Comparison of ENCODE assay signal across 29 mouse cellular contexts in genomic region chr17:59279811-59280210, GRCm38 (mm10).
DNase-seq lines count a peak whose midpoint lies in the region; ATAC-seq lines count a peak whose summit lies in the region.
"Had no signal": no experiment of that assay in that cellular context is flagged by ENCODE, and none has a peak within 500 bp of the region (broad histone marks: within the 10 kb centered on the region; RNA-seq: fewer than 3 reads in every experiment).

No protein-coding gene starts in this region.

- no peaks in the 10 kb centered on the region for H3K27me3 ChIP-seq in midbrain, embryonic 12.5 days
- no peaks in the 10 kb centered on the region for H3K27me3 ChIP-seq in midbrain, embryonic 15.5 days (replicated peaks)
- H3K27me3 ChIP-seq in forebrain, embryonic 15.5 days: no peaks in the 10 kb centered on the region
- H3K27me3 ChIP-seq: hindbrain, embryonic 15.5 days; kidney, embryonic 15.5 days; liver, embryonic 12.5 days; megakaryocyte, embryonic 14.5 days; midbrain, embryonic 13.5 days had no signal

- no peaks in the 10 kb centered on the region for H3K9me3 ChIP-seq in midbrain, embryonic 12.5 days
- no peaks in the 10 kb centered on the region for H3K9me3 ChIP-seq in midbrain, embryonic 15.5 days
- H3K9me3 ChIP-seq in forebrain, embryonic 15.5 days: no peaks in the 10 kb centered on the region
- H3K9me3 ChIP-seq: hindbrain, embryonic 15.5 days; kidney, embryonic 15.5 days; liver, embryonic 12.5 days; megakaryocyte, embryonic 14.5 days; midbrain, embryonic 13.5 days had no signal

- peak; percentile 34; the same call in 1 of the 2 replicates for ATAC-seq in midbrain, embryonic 12.5 days (ENCODE audit: low FRiP score, low read depth)
- no peak for ATAC-seq in midbrain, embryonic 15.5 days (replicated peaks)
- peak; percentile 92 for ATAC-seq in forebrain, embryonic 15.5 days (replicated peaks)
- no peak for ATAC-seq in activated CD4-positive, CD25-positive, alpha-beta regulatory T cell, adult 4 months
- no peak for ATAC-seq in granulocyte monocyte progenitor cell, adult 5-6 weeks (replicated peaks; ENCODE audit: poor library complexity, severe bottlenecking)
- ATAC-seq: CD4-positive, CD25-positive, alpha-beta regulatory T cell, adult 4 months; liver, embryonic 12.5 days; liver, postnatal 0 days; midbrain, embryonic 13.5 days had no signal

- 78% methylated on average over 10 of the region's 10 CpGs for WGBS in midbrain, embryonic 12.5 days
- 66% methylated on average over 10 of the region's 10 CpGs for WGBS in midbrain, embryonic 15.5 days
- WGBS in forebrain, embryonic 15.5 days: 9% methylated on average over 10 of the region's 10 CpGs

- H3K4me1 ChIP-seq in midbrain, embryonic 12.5 days: no peaks in the 10 kb centered on the region
- H3K4me1 ChIP-seq in midbrain, embryonic 15.5 days: no peaks in the 10 kb centered on the region
- peaks cover 8% of the 10 kb centered on the region; the same call in 1 of the 2 replicates for H3K4me1 ChIP-seq in forebrain, embryonic 15.5 days
- H3K4me1 ChIP-seq: hindbrain, embryonic 15.5 days; kidney, embryonic 15.5 days; liver, embryonic 12.5 days; megakaryocyte, embryonic 14.5 days; midbrain, embryonic 13.5 days had no signal

- peak; percentile 3 for DNase-seq in brain, embryonic 18.5 days (ENCODE audit: low read depth, low spot score)
- peak; percentile 22 for DNase-seq in retina, embryonic 14.5 days (ENCODE audit: low spot score)
- DNase-seq: adrenal gland, postnatal 25 days; cerebellum, adult 9-10 months; gastrocnemius, postnatal 25 days; heart, adult 18-20 months; heart, postnatal 36 days; kidney, adult 18-20 months; kidney, postnatal 25 days; left cerebral cortex, postnatal 4 days; liver, postnatal 0 days; lung, postnatal 36 days; thymus, adult 18-20 months; thymus, postnatal 25 days had no signal

- no peak overlapping the region for H3K4me3 ChIP-seq in midbrain, embryonic 12.5 days
- H3K4me3 ChIP-seq in midbrain, embryonic 15.5 days: no peak overlapping the region
- H3K4me3 ChIP-seq in forebrain, embryonic 15.5 days: peak overlapping the region; percentile 17; the same call in 1 of the 2 replicates
- H3K4me3 ChIP-seq: erythroblast, embryonic 14.5 days; hindbrain, embryonic 15.5 days; kidney, embryonic 15.5 days; layer of hippocampus, adult 2 months; liver, embryonic 12.5 days; megakaryocyte, embryonic 14.5 days; midbrain, embryonic 13.5 days had no signal

- no peak overlapping the region for H3K27ac ChIP-seq in midbrain, embryonic 12.5 days (replicated peaks)
- H3K27ac ChIP-seq in midbrain, embryonic 15.5 days: no peak overlapping the region
- no peak overlapping the region for H3K27ac ChIP-seq in forebrain, embryonic 15.5 days (replicated peaks)
- H3K27ac ChIP-seq: hindbrain, embryonic 15.5 days; kidney, embryonic 15.5 days; layer of hippocampus, adult 2 months; liver, embryonic 12.5 days; midbrain, embryonic 13.5 days; stomach, postnatal 0 days had no signal

- H3K36me3 ChIP-seq in midbrain, embryonic 12.5 days: no peaks in the 10 kb centered on the region
- no peaks in the 10 kb centered on the region for H3K36me3 ChIP-seq in midbrain, embryonic 15.5 days (replicated peaks)
- no peaks in the 10 kb centered on the region for H3K36me3 ChIP-seq in forebrain, embryonic 15.5 days
- H3K36me3 ChIP-seq: hindbrain, embryonic 15.5 days; kidney, embryonic 15.5 days; liver, embryonic 12.5 days; midbrain, embryonic 13.5 days had no signal

- no peak overlapping the region for H3K9ac ChIP-seq in midbrain, embryonic 12.5 days (replicated peaks)
- no peak overlapping the region for H3K9ac ChIP-seq in midbrain, embryonic 15.5 days
- no peak overlapping the region for H3K9ac ChIP-seq in forebrain, embryonic 15.5 days (replicated peaks)
- H3K9ac ChIP-seq: hindbrain, embryonic 15.5 days; kidney, embryonic 15.5 days; liver, embryonic 12.5 days; liver, postnatal 0 days; midbrain, embryonic 13.5 days had no signal

- H3K4me2 ChIP-seq in midbrain, embryonic 12.5 days (replicated peaks): no peak overlapping the region
- no peak overlapping the region for H3K4me2 ChIP-seq in midbrain, embryonic 15.5 days
- peak overlapping the region; percentile 32 for H3K4me2 ChIP-seq in forebrain, embryonic 15.5 days (replicated peaks)
- H3K4me2 ChIP-seq: heart, embryonic 11.5 days; hindbrain, embryonic 15.5 days; kidney, embryonic 15.5 days; liver, embryonic 12.5 days; midbrain, embryonic 13.5 days had no signal

Comparison
In these comparisons a context has a peak if more than half of its experiments do, and no peak if none do; other contexts are left out.
1. ATAC-seq: peak in midbrain, embryonic 12.5 days (single experiment) and forebrain, embryonic 15.5 days (single experiment); none in midbrain, embryonic 15.5 days (single experiment), activated CD4-positive, CD25-positive, alpha-beta regulatory T cell, adult 4 months (single experiment) and granulocyte monocyte progenitor cell, adult 5-6 weeks (single experiment).